Mouse (Mus musculus) testis, adult 2 months (tissue): ENCODE measurements around the gene Mmd2. TPM values are rescaled to one million over a fixed set of nuclear protein-coding genes. Genes with fewer than 3 reads are reported as not detected.

Source experiments
- H3K27ac ChIP-seq: fragments of 200-500 bp; 2 replicates; pipeline ENCODE4 v1.5.1; 2012; ENCODE audit warnings: low read depth, low read length; ENCODE audit not compliant: control insufficient read depth, insufficient read depth
- H3K27me3 ChIP-seq: fragments of 200-500 bp; 2 replicates; pipeline ENCODE4 v1.6.1; 2012; ENCODE audit warnings: mild to moderate bottlenecking, low read length, moderate library complexity; ENCODE audit not compliant: control insufficient read depth, insufficient read depth
- H3K36me3 ChIP-seq: fragments of 200-500 bp; 2 replicates; pipeline ENCODE4 v1.6.1; 2012; ENCODE audit warnings: mild to moderate bottlenecking, low read length; ENCODE audit not compliant: control insufficient read depth, insufficient read depth
- H3K4me1 ChIP-seq: fragments of 200-500 bp; 2 replicates; pipeline ENCODE4 v1.6.1; 2012; ENCODE audit warnings: low read length; ENCODE audit not compliant: control insufficient read depth, insufficient read depth
- H3K4me3 ChIP-seq: fragments of 200-500 bp; 2 replicates; pipeline ENCODE4 v1.5.1; 2012; ENCODE audit warnings: low read depth, mild to moderate bottlenecking, low read length, moderate library complexity, mixed read lengths; ENCODE audit not compliant: control insufficient read depth
- CTCF ChIP-seq: fragments of 200-500 bp; IDR thresholded peaks from 2 replicates; pipeline ENCODE4 v1.5.1; 2012; ENCODE audit warnings: low read depth, mild to moderate bottlenecking, inconsistent platforms, low read length, moderate library complexity; ENCODE audit not compliant: control insufficient read depth, insufficient read depth, insufficient replicate concordance
- POLR2A ChIP-seq: fragments of 200-500 bp; IDR thresholded peaks from 2 replicates; pipeline ENCODE4 v1.6.1; 2012; ENCODE audit warnings: low read depth, mild to moderate bottlenecking, inconsistent platforms, low read length, moderate library complexity; ENCODE audit not compliant: control insufficient read depth
- polyA plus RNA-seq: library from polyadenylated mRNA; depleted of rRNA; stranded (reverse); fragments of >200 nt; gene quantifications from 2 replicates; pipeline ENCODE4 v1.2.3, GENCODE M21; 2012

Mmd2 gene
- polyA plus RNA-seq, 1 experiment: 25.6 TPM

- Histone ChIP-seq H3K36me3 (peaks cover under 1% of the 10 kb centered on the region; the same call in 1 of the 2 replicates), H3K4me3 (no peak overlapping the region), H3K27me3 (no peaks in the 10 kb centered on the region), H3K27ac (no peak overlapping the region), H3K4me1 (no peaks in the 10 kb centered on the region)
- TF ChIP-seq POLR2A (no peak), CTCF (no peak)
Observed at GRCm38 (mm10) chr5:142641331-142642051, 32.9 kb upstream of the Mmd2 start.

DNA sequence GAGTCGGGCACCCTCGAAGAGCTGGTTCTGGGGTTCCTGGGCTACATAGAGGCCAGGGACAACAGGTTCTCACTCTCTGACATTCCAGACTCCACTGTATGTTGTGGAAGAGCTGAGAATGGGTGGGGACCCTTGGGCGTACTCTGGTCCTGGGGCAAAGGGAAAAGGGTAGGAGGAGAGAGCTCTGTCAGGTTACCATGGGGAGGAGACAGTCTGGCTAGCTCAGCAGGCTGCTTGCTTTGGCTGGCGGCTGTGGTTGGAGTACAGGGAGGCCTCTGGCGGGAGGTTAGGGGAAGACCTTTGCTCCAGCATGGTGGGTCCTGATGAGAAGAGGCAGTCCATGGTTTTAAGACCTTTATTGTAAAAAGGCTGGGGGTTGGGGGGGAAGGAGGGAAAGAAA, 31.5 kb upstream of the Mmd2 start:
- Histone ChIP-seq H3K27me3 (no peaks in the 10 kb centered on the region), H3K4me3 (no peak overlapping the region), H3K4me1 (no peaks in the 10 kb centered on the region), H3K36me3 (peaks cover 2% of the 10 kb centered on the region; the same call in 1 of the 2 replicates), H3K27ac (no peak overlapping the region)
- TF ChIP-seq POLR2A (no peak), CTCF (no peak)

GRCm38 (mm10) chr5:142637823-142638222, 29.2 kb upstream of the Mmd2 start:
- Histone ChIP-seq H3K4me3 (no peak overlapping the region), H3K36me3 (peaks cover 4% of the 10 kb centered on the region)
- no peak for TF ChIP-seq CTCF
- no peak for TF ChIP-seq POLR2A

DNA sequence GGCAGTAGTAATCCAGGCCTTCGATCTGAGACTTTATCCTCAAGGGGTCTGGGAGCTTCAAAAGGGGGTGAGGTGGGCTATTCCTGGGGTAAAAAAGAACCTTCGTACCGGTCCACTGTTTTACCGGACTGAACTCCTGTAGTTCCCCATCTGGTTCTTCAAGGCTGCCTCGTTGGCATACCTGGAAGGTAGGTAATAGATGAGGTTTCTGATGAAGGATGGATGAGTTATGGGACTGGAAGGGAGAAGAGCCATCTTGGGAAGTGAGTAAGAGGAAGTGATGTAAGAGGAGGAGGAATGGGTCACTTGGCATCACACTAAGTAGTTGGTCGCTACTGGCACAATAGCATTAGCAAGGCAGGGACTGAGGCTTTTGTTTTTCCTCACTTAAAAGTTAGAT, 21.6 kb upstream of the Mmd2 start:
- Histone ChIP-seq H3K27ac (peak overlapping the region; percentile 75), H3K4me3 (peak overlapping the region; percentile 93), H3K36me3 (peaks cover 2% of the 10 kb centered on the region), H3K27me3 (no peaks in the 10 kb centered on the region), H3K4me1 (peaks cover 11% of the 10 kb centered on the region)
- TF ChIP-seq CTCF: no peak

More at GRCm38 (mm10) chr5:142637823-142638222, 29.2 kb upstream of the Mmd2 start:
- no peak overlapping the region for H3K27ac ChIP-seq
- no peaks in the 10 kb centered on the region for H3K27me3 ChIP-seq
- no peaks in the 10 kb centered on the region for H3K4me1 ChIP-seq

DNA sequence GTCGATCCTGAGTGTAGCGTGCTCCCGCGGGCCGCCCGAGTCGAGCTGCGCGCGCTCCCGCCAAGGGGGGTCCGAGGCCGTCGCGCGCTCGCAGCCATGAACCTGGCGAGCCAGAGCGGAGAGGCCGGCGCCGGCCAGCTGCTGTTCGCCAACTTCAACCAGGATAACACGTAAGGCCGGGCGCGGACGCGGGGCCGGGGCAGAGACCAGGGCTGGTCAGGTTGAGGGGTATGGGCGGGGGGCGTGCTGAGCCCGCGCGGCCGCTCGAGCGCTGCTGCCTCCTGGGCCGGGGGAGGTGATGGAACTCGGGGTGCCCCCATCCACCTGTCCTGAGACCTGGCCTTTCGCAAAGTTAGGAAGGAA, 21.0 kb upstream of the Mmd2 start:
- peaks cover 11% of the 10 kb centered on the region for H3K4me1 ChIP-seq
- no peak for TF ChIP-seq CTCF
- no peak; the same call in 1 of the 2 replicates for TF ChIP-seq POLR2A
- H3K27ac ChIP-seq: peak overlapping the region; percentile 75
- peak overlapping the region; percentile 93 for H3K4me3 ChIP-seq
- H3K36me3 ChIP-seq: peaks cover 2% of the 10 kb centered on the region
- no peaks in the 10 kb centered on the region for H3K27me3 ChIP-seq

- TF ChIP-seq POLR2A (peak; percentile 82), CTCF (no peak)
- no peaks in the 10 kb centered on the region for H3K27me3 ChIP-seq
- H3K4me1 ChIP-seq: peaks cover 11% of the 10 kb centered on the region
- peak overlapping the region; percentile 79 for H3K27ac ChIP-seq
- peaks cover 2% of the 10 kb centered on the region for H3K36me3 ChIP-seq
- peak overlapping the region; percentile 93 for H3K4me3 ChIP-seq
Observed at GRCm38 (mm10) chr5:142628726-142629662, 20.4 kb upstream of the Mmd2 start.

DNA sequence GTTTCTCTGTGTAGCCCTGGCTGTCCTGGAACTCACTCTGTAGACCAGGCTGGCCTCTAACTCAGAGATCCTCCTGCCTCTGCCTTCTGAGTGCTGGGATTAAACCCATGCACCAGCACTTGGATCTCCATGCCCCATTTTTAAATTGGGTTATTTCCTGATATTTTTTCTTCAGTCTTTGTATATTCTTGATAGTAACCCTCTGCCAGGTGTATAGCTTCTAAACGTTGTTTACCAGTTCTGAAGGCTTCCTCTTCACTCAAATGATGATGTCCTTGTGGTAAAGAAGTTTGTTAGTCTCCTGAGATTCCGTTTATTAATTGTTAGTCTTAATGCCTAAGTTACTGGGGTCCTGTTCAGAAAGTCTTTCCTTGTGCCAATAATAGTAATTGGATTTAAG, 18.8 kb upstream of the Mmd2 start, which contains the start of gene Wipi2:
Gene Wipi2 (plus strand): TSS at position 301 of the 400 bp plus-strand sequence.
- no peak within 1 kb of the TSS for H3K4me3 ChIP-seq
- peaks cover 11% of the 10 kb centered on the region for H3K4me1 ChIP-seq
- no peaks in the 10 kb centered on the region for H3K27me3 ChIP-seq
- no peak for TF ChIP-seq CTCF
- TF ChIP-seq POLR2A: no peak
- H3K27ac ChIP-seq: peak within 1 kb of the TSS; percentile 79; the same call in 1 of the 2 replicates
- H3K36me3 ChIP-seq: no peaks in the 10 kb centered on the region
